Mouse (Mus musculus) gastrocnemius, adult 8-10 months (tissue): Measurements from ENCODE around the gene Pdlim5. TPM values are rescaled to one million over a fixed set of nuclear protein-coding genes. Genes with fewer than 3 reads are reported as not detected.
"Not testable (repeated sequence)": the region's sequence is repeated elsewhere in the genome, so short reads cannot be mapped to it uniquely, and the experiment has no call there.

Experiments
- DNase-seq, 2 experiments: peaks; one replicate each; pipeline ENCODE4 v3.0.0; 2022; ENCODE audit warnings: low spot score in 2 of 2
- total RNA-seq, 4 experiments: library from RNA; stranded (reverse); gene quantifications; 2 replicates each; pipeline ENCODE4 v1.2.4; 2022

Pdlim5 gene
- 100 to 1,000 TPM; 455 to 713 (median 513) TPM for total RNA-seq

DNA sequence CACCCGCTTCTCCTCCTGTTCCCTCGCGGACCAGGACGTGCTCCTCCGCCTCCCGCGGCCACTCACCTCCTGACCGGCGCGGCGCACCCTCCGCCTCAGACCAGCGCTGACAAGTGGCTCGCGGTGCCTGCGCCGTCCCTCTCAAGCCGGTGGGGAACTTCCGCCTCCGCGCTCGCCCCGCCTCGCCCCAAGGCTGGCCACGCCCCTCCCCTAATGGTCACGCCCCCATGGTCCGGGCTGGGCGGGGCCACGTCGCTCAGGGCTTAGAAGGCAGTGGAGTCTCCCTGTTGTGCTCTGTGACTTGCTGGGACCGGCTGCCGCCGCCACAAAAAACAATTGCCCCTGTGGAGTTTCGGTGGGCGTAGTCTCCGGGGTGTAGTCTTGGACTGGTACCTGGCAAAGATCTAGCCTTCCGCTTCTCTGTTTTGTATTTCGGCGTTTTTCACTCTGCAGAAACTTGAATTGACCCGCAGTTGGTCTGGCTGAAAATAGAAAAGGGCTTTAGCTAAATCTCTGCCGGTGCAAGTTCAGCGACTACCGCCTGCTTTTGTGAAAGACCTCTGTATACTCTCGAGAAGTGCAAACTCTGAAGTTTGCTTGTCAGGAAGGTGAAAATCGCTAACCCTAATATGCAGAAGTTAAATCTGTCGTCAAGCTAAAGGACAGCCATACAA lies at the start of gene Pdlim5:
Gene Pdlim5, minus strand, starts transcription at position 177 of the 674 bp plus-strand sequence.
- peak; percentile 95 for DNase-seq

DNA sequence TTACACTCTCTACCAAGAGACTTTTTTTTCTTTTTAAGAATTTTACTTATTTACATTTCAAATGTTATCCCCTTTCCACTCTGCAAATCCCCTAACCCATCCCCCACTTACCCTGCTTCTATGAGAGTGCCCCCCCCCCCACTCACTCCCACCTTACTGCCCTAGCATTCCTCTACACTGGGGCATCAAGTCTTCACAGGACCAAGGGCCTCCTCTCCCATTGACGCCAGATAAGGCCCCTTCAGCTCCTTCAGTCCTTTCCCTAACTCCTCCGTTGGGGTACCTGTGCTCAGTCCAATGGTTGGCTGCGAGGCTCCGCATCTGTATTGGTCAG lies 48.2 kb upstream of the Pdlim5 start:
- no peak for DNase-seq

DNA sequence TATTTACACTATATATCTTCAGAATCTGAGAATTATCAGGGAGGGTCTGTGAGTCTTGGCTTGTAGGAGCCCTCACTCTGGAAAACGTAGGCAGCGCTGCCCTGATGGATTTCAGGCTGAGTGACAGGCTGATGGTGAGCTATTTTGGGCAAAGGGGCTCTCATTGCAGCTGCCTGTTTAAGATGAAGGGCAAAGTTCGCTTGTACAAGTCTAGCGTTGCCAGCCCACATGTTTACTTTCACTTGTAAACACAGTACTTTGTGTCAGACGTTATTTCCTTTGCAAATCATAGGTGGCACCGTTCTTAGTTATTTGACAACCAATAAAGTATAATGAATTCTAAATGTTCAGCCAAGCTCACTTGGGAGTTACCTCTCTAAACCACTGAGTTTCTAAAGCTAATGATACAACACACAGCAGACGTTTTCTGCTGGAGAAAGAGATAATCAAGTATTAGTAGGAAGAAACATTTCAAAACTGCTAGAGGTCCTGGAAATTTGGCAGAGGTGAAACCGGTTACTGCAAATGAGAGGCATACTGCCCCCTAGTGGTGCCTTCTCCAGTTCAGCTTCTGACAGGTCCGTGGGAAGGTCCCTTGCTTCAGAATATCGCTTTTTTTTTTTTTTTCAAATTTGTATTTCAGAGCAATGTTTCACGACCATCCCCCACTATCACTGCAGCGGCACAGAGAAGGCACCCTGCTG lies 47.7 kb upstream of the Pdlim5 start:
- DNase-seq, result peak; percentile 81 to 86

DNA sequence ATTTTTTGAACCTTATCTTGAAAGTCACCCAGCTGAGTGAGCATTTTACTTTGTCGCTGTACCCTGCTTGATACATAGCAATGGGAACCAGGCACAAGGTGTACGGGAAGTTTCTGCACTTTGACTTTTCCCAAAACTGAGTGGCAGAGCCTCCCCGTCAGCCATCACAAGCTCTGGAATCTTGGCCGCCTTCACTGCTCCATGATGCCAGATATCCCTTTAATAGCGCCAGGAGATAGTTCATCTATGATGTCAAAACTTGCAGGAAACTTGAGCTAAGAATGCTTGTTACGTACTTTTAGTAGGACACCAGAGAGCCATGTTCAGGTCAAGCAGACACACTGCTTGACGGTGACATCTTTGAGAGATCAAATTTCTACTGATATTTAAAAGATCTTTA lies 46.7 kb upstream of the Pdlim5 start:
- DNase-seq, result peak; percentile 48 to 53

DNA sequence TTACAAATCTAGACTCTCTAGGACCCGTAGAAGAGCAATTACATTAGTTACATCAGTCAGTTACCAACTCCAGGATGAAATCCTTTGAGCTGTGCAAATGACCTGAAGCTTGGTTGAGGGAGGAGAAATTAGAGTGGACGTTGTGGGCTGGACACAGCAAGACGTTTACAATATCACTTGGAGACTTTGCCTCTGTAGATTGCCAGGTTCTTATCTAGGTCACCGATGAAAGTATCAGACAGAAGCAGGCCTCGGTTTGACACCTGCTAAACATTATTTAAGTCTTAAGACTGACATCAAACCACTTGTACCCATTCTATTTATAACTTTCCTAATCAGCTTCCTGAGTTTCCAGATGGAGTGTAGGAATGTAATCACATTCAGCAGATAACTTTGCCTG lies 45.6 kb upstream of the Pdlim5 start:
- DNase-seq, result no peak

DNA sequence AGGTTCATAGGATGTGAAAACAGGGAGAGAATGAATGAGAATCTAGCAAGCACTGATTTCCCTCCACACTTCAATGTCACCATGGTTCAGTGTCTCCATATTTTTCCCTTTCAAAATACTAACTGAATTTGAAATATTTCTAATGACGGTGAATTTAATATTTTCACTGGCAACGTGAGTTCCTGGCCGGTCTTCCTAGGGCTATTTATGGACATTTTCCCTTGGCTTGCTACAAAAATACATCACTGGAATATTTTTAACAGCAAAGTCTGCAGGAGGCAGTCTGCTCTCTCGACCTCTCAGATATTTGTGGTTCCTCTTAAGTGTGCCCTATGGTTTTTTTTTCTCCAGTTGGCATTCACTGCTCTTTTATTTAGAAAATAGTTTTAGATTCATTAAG lies 44.7 kb upstream of the Pdlim5 start:
- no peak for DNase-seq

DNA sequence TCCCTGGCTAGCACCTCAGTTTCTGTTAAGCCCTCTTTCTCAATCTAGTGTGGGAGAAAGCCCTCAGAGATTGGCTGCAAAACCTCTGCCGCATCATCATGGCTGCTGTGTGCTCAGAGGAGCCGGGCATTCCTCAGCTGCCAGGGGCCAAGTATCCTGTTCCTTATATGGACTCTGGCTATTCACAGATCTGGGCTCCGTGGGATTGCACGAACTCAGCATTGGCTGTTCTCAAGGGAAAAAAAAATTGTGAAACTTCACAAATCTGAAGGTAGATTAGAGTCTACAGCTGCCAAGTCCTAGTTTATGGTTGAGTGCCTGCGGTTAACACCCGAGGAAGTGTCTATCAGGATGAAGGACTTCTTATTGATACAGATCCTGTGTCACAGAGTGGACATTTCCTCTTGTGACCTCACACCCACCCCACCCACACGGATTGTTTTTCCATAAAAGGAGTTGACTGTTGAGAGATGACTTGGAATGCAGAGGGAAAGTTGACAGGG lies 44.1 kb upstream of the Pdlim5 start:
- DNase-seq, result peak; percentile 43 to 60

DNA sequence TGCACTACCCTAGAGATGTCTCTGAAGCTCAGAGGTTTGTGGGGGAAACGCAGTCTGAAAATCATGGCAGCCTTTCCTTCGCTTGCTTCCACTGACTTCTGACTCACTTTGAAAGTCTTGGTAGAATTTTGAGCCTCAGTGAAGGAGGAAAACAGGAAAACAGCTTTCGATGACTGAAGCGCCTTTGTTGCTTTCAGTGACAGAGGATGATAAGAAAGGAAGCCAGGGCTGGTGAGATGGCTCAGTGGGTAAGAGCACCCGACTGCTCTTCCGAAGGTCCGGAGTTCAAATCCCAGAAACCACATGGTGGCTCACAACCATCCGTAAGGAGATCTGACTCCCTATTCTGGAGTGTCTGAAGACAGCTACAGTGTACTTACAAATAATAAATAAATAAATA lies 43.1 kb upstream of the Pdlim5 start:
- not testable (repeated sequence) for DNase-seq

DNA sequence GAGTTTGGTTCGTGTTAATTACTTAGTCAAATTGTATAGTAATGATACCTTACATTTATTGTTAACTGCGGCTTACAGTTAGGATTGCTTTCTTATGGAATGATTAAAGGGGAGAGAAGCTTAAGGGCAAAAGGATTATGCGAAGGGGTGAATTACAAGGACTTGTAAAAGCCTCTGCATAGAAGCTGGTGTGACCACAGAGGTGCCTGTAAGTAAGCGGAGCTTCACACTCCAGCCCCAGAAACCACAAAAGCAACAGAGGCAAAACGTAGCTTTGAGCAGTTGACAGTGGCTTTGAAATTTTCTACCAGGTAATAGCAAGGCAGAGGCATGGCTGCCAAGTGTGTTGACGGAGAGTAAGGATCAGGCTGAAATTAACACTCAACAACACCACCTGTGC lies 41.3 kb upstream of the Pdlim5 start:
- no peak for DNase-seq

DNA sequence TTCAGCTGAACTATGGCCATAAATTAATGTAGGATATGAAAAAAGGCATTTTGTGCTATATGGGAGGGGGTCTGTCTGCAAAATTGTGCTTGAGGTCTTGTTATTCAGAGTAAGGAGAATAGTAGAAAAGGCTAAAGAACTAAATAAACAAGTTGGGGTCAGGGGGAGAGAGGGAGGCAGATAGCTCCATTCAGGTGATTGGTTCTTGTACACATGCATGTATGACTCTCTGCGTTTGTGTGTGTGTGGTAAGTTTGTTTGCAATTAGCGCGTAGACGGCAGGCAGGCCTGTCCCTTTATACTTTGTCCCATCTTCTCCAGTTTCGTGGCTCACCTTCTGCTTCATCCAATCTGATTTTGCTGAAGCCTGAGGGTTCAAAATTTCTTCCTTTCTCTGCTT lies 40.7 kb upstream of the Pdlim5 start:
- DNase-seq, result no peak

DNA sequence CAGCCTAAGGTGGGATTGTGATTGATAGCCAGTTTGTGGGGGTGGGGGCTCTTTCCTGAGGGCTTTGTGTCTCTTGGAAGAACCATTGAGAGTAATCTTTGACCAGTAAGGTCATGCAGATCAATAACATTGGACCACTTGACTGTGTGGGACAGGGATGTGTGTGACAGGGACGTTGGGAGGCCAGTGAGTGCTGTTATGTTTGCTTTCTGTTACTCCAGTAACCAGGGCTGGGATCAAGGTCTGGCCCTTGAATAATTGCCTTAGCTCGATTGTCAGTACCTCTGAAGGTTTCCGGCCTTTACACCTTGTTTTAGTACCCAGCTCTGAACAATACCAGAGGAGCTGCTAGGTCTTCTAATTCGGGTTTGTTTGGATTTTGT lies 39.3 kb upstream of the Pdlim5 start:
- no peak for DNase-seq

DNA sequence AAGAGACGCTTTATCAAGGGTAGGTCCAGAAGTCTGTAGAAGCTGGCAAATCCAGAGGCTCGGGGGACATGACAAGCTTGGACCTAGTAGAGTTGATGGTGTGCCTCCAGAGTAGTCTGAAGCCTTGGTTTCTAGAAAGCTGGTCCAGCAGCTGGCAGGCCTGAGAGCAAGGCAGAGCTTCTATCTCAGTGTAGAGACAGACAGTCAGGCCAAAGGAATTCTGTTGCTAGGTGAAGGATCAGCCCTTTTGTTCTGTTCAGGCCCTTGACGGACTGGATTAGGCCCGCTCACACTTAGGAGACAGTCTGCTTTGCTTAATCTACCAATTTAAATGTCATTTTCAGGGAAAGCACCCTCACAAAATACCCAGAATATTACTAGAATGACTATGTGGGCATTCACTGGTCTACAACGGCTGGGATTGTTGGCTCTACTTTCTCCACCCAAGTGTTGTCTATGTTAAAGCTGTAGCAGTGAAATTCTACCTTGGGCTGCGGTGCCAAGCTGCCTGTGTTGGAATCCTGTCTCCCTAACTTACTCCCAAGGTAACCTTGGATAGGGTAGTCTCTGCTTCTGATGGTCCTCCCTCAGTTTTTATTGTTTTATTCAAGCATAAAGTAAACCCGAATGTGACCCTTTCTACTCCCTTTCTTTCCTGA lies 38.8 kb upstream of the Pdlim5 start:
- DNase-seq, result no peak

DNA sequence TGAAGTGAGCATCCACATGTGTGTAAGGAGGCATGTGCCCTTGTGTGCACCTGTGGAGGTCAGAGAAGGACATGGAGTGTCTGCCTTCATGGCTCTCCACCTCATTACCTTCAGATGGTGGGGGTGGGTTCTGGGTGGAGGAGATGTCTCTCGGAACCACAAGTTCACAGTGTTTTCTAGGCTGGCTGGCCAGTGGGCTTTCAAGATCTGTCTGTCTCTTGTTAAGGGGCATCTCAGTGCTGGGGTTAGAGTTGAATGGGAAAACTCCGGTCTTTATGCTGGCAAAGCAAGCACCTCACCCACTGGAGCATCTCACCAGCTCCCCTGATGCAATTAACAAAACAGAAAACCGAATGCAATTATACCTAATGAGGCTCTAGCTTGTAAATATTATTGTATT lies 36.0 kb upstream of the Pdlim5 start:
- no peak for DNase-seq

DNA sequence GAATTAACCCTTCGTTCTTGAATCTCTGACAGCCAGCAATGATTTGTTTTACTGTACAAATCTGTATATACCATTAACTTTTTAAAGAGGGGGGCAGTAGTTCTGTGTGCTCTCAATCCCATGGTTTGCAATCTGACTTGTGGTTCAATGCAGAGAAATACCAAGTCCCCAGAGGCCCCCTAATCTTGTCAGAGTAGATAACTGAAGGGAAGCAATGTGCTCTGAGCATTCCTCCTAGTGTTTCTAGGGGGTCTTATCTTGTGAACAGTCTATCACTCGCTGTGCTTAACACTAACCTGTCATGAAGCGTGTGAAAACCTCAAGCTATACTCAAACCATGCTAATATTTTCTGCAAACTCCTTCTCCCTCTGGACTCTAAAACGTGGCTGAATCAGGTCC lies 34.6 kb upstream of the Pdlim5 start:
- no peak for DNase-seq

DNA sequence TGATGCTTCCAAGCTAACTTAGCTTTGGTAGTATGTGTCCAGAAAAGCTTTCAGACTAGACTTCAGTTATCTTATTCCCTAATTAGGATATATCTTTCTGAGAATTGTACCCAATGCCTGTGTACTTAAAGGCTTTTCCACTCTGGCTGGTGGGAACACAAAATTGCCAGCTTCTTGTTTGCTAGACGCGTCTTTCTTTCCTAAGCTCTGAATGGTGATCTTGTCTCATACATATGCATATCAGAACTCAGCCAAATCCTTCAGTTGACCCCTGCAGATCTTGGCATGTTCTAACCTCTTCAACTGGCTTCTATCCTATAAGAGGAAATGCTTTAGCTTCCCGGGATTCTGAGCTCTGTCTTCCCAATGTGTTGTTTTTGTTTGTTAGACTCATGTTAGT lies 31.3 kb upstream of the Pdlim5 start:
- DNase-seq, result no peak

DNA sequence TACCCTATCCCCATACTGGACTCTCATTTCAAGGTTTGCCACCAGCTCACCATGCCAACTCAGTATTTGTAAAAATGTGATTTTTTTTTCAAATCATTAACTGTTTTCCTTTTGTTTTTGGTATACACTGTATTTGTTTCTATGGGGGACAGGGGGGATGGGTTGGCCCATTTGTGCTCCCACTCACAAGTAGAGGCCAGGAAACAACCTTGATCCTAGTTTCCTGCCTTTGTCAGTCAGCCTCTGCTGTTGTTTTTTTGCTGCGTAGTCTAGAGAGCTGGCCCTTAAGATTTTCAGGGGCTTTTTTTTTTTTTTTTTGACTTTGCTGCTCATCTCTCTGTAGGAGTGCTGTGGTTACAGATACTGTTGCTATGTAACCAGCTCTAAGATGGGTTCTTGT lies 28.6 kb upstream of the Pdlim5 start:
- no peak for DNase-seq

DNA sequence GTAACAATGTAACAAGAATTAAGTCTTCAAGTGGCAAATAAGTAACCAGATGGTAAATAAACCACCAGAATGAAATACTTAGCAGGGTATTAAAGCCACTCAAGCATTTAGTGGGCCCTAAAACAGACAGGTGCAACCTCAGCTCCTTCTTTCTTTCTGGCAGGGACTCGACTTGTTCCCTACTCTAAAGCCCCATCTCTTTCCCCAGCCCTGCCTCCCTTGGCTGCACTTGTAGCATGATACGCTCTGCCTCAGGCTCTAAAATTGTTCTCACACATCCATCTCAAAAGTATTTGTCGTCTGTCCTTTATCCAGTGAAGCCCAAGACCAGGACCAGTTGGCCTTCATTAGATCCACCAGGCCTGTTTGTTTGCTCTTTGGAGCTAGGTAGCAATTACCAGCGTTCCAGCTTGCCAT lies 28.0 kb upstream of the Pdlim5 start:
- no peak for DNase-seq

DNA sequence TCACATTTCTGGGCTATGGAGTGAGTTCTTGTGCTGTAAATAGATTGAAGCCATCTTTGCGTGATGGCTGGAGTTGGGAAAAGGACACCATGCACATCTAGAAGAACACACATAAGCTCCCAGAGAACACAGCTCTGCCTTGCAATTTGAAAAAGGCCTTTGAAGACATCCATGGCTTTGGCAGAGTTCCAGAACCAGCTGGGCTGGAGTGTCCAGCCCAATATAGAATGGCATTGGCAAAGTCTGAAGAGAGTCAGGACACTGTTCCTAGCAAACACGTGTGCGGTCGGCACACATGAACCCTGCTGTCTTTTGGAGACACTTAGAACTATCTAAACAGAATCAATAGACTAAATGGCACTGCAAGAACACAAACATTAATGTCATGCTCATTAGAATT lies 26.7 kb upstream of the Pdlim5 start:
- DNase-seq, result peak; percentile 26 to 39

DNA sequence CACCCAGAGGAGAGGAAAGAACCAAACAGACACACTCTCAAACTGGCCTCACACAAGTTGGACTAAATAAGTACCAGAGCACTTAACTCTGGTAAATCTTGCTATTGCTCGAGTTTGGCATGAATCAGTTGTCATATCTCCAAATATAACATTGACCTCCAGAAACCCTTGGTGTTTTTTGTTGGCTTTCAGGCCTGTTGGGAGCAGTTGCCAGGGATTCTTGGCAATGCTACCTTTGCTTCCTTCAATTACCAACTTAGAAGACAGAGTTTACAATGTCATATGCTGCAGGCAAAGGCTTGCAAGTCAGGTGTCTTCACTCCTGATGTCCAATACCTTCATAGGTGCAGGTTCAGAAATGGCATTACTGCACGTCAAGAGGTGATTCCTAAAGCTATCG lies 26.0 kb upstream of the Pdlim5 start:
- peak; percentile 49 to 73 for DNase-seq

DNA sequence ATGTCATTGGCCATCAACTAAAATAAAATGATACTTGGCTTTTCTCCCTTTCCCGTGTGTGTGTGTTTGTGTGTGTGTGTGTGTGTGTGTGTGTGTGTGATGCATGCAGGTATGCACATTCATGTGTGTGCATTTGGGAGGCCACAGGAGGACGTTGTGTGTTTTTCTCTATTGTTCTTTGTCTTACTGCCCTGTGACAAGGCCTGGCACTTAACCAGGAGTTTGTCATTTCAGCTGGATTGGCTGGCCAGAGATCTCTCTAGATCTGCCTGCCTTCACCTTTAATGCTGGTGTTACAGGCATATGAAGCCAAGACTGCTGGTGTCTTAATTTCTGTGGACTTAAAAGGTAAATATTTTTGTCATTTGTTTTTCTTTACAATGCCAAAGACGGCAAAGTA lies 22.5 kb upstream of the Pdlim5 start:
- DNase-seq, result no peak

DNA sequence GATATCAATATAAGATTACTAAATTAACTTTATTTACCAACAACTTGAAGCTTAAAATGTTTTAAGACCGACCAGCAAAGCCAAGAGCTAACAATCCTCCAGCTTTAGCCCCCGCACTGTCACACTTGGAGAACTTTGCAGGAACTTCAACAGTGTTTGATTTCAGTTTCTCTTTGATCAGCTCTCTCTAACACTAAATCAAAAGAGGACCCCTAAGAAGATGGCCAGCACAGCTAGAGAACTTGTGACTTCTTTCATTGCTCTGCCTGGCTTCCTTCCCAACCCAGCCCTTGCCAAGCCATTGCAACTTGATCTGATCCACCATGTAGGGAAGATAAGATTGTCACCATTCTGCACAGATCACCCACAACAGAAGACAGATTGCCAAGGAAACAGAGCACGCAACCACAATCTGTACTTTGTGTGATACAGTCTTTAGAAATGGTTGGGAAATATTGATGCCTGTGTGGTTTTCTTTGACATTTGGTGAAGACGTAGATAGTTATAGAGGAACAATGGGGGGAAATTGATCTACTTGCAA lies 17.9 kb upstream of the Pdlim5 start:
- DNase-seq, result no peak

DNA sequence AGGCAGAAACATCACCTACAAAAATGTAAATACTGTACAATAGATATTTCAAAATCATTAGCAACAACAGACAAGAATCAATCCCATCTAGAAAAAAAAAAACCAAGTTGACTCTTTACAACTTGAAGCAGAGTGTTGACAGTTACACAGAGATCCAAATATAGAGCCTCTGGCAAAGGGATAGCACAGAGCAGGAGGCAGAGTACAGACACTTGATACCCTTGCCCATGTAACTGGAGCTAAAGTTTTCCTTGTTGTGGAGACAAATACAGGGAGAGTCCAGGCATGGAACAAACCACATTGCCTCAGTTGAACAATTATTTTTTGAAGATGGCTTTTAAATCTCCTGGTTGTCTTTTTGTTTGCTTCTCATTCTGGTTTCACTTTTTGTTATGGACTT lies 15.4 kb upstream of the Pdlim5 start:
- DNase-seq, result no peak
